Mouse (Mus musculus) right cerebral cortex, postnatal 4 days (tissue): Measurements from ENCODE around the gene Dstn.
A peak's percentile ranks its signal among the peaks of the same experiment; 100 is the strongest.

Experiments
- DNase-seq: peaks from one replicate; pipeline ENCODE4 v3.0.0-alpha.2; 2022

Gene Dstn

DNA sequence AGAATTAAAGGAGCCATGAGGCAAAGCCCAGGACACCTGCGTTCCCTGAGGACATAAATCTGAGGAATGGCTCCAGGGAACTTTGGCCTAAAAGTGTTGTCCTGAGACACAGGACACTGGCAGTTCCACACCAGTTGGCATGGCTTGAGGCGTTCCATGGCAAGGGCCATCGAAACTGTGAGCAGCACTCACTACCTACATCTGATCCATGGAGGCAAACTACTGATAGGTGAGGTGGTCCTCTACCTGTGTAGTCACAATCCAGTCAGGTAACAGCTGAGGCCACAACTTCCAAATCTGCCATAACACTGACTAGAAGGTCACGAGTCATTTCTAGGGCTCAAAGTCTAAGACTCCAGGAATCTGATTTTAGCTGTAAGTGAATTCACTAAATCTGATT, 40.6 kb downstream of the Dstn start:
- no peak for DNase-seq

DNA sequence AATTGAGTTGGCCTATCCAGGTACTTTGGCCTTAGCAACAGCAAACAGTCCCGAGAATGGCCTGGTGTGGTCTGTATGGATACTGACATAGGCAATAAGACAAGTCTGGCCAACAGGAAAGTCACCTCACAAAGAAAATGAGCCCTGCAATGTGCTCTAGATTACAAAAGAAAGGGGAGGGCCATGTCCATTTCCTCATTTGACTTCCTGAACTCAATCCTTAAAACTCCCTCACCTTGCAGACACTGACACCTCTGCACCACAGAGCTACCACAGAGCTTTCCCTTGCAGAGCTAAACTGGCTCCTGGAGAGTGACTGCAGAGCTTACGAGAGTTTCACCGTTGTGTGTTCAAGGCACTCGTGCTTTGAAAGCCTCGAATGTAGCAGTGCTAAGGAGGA, 47.1 kb downstream of the Dstn start:
- DNase-seq: no peak

- no peak for DNase-seq
These were observed 48.2 kb downstream of the Dstn start for GRCm38 (mm10) chr2:143963318-143963717.

DNA sequence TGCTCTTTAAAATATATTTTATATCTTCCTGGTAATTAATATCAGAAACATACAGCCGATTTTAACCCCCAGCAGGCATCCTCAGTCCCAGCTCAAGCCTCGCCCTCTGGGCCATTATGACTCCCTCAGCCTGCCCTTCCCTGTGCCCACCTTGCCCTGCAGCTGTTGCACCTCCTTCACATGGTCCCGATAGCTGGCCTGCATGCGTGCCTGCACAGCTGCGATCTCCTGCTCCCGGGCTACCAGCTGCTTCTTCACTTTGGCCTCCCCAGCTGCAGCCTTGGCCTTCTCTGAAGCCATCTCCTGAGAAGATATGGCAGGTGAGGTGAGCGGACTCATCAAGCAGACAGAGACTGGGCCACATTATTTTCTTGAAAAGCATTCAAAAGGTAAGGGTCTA, 54.1 kb downstream of the Dstn start:
- no peak for DNase-seq

- no peak for DNase-seq
These were observed 55.7 kb downstream of the Dstn start for GRCm38 (mm10) chr2:143970841-143971240.

DNA sequence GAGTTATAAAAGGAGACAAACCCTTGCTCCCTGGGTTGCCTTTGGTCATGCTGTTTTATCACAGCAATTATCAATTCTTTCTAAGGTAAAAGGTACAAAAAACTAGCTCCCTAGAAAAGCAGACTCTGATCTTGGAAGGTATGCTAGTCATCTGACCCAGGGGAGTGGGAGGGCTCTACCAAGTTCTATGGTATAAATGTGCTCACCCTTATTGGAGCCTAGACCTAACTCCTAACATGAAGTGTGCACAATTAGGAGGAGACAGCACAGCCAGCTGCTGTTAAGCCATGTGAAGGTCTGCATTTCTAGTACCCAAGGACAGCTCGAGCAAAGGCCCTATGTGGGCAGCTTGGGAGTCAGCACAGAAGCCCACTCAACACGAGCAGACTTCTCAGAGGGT, 56.8 kb downstream of the Dstn start:
- no peak for DNase-seq

GRCm38 (mm10) chr2:143973161-143973560, 58.0 kb downstream of the Dstn start:
- no peak for DNase-seq

DNA sequence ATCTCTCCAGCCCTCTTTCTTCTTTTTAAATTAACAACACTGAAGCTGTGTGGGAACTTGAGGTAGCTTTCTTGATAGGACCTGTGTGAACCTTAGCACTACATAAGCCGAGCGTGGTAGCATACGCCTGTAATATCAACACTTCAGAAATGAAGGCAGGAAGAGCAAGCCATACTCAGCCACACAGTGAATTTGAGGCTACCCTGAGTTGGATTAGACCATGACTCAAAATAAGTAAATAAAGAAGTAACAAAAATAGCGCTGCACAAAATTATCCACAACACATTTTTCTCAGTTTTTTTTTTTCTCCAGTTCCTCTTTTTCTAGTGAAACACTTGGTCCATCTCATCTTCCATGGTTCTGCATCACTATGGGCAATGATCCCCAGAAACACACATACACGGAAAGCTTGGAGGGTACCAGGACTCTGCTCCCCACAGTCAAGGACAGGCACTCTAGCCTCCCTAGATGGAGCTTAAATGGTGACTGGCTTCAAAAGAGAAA, 60.1 kb downstream of the Dstn start:
- no peak for DNase-seq

GRCm38 (mm10) chr2:143978444-143979147, 63.5 kb downstream of the Dstn start:
- no peak for DNase-seq

DNA sequence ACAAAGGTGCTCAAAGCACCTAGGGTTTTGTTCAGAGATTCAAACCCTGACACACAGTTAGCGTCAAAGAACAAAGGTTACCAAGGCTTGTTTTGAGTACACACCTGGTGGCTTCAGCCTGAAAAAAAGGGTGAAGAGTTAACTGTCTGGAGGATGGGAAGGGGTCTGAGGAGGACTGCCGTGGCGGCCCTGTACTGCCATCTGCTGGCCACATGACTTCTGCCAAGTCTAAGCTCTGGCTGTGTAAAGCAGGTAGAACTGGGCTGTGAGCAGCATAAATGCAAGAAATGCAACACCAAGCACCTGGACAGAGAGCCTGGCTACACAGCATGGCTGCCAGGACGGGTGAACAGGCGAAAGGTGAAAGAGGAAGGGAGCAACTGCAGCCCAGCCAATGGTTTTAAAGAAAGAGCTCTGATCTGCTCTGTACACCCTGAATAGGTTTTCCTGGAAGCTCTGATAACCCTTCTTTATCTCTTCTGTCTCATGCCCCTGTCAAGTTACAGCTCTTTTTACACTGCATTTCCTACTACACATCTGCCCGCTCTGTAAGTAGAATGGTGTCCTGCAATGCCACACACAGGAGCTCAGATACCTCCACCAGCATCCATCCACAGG, 65.8 kb downstream of the Dstn start:
- peak; percentile 90 for DNase-seq

- no peak for DNase-seq
These were observed 67.0 kb downstream of the Dstn start for GRCm38 (mm10) chr2:143982152-143982551.

- no peak for DNase-seq
These were observed 67.8 kb downstream of the Dstn start for GRCm38 (mm10) chr2:143982901-143983300.

GRCm38 (mm10) chr2:143983482-143983881, 68.4 kb downstream of the Dstn start:
- DNase-seq: no peak

GRCm38 (mm10) chr2:143987485-143987884, 72.4 kb downstream of the Dstn start:
- DNase-seq: no peak

GRCm38 (mm10) chr2:143988016-143988415, 72.9 kb downstream of the Dstn start:
- DNase-seq: no peak

DNA sequence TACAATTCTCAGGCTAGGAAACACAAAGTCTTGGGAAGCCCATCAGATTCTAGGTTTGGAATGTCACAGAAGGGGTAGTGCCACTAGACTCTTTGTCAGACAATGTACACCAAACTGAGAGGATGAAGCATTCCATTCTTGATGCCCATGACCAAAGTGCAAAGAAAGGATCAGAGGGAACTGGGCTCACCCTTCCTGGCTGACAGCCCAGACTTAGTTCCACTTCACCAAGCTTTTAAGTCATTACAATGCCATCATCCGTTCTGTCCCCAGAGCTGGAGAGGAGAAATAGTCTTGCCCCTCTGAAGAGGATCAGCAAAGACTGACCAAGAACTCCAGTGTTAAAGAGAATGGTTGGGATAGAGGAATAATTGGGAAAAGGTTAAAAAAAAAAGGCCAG, 75.9 kb downstream of the Dstn start:
- DNase-seq: no peak

DNA sequence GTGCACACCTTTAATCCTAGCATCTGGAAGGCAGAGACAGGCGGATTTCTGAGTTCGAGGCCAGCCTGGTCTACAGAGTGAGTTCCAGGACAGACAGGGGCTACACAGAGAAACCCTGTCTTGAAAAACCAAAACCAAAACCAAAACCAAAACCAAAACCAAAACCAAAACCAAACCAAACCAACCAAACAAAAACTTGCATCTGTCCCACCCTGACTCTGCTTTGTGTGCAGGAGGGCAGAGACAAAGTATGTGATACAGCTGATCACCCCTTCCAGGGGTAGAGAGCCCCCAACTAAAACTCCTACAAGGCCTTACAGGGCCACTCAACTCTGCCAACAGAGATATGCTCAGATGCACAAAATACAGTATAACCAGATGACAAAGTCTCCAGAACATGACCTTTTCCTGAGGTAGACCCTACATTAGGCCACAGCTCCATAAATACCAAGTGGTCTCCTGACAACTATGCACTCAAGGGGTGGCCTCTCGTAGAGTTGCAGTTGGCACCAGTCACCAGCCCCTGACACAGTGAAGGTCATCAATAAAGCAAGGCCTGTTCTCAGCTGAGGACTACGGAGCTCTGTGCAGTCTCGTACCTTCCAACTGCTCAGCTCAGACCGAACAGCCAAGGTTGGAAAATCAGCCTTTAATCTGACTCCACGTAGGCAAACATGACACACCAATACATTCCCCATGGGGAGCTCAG, 77.0 kb downstream of the Dstn start:
- no peak for DNase-seq
